Mouse (Mus musculus) lung, postnatal 10 days (tissue): Measurements from ENCODE around the gene Col6a6.

Experiments
- DNase-seq: peaks from one replicate; pipeline ENCODE4 v3.0.0; 2021

Gene Col6a6

DNA sequence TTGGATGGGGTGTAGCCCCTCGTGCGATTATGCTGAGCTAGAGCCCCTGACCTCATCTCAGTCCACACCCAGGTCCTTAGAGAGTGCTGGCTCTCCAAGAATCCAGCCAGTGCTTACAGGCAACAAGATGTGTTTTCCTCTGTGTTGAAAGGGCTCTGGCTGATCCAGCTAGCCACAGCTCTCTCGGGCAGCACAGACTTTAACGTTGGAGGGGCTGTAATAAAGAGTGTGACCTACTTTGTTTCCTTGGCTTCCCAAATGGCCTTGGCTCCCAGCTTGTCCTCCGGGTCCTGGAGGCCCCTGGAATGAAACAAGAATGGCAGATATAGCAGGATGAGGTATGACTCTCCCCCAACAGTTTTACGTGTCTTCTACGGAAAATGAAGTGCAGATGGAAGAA is 96.0 kb downstream of the Col6a6 start:
- DNase-seq, result no peak

DNA sequence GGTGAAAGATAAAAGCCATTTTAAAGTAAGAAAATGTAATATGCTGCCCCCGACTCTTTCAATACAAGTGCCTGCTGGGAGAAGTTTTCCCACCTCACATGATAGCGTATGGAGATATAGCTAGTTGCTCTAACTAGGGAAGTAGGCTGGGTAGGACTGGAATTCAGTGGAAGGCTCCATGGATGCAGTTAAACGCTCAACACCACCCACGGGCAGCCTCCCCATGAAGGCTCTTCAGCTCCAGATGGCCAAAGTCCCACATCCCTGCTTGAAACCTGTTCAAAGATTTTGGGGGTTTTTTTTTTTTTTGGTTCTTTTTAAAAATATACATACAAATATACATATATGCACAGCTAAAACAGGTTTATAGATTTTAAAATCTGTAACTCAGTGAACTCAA is 107.5 kb downstream of the Col6a6 start:
- DNase-seq, result no peak

DNA sequence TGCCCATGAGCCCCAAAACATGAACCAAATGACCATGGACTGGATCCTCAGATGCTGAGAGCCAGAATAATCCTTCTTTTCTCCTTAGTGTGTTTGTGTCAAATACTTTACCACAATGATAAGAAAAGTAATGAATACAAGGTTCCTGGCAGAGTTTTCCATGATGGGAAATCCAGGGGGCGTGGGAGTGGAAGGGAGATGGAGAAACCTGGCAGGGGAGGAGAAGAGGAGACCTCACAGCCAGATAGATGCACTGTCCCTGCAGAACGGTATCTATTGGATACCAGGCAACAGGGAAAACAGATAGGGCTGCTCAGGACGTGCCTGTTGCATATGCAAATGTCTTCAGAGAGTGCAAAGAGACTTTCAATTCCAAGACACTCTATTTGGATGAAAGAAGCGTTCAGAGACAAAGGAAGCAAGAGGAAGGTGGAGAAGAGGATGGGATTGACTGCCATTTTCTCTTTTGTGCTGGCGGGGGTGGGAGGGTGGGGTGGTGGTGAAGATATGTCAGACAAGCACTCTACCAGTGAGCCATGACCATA is 108.0 kb downstream of the Col6a6 start:
- DNase-seq, result no peak

DNA sequence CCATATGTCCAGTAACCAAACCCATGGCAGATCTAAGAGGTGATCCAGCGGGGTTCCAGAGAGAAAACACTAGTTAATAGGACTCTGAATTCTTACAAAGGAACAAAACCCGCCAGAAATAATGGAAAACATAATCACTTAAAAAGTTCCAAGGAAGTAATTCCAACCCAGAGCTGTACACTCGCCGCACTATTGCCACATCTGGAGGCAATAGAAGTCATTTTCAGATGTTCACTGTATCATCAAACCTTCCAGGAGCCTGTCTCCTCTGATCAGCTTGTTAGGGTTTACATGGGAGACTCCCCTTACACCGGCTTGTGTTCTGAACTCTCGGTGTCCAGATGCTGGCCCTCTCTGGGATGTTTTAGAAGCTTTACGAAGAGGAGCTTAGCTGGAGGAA is 108.6 kb downstream of the Col6a6 start:
- no peak for DNase-seq

DNA sequence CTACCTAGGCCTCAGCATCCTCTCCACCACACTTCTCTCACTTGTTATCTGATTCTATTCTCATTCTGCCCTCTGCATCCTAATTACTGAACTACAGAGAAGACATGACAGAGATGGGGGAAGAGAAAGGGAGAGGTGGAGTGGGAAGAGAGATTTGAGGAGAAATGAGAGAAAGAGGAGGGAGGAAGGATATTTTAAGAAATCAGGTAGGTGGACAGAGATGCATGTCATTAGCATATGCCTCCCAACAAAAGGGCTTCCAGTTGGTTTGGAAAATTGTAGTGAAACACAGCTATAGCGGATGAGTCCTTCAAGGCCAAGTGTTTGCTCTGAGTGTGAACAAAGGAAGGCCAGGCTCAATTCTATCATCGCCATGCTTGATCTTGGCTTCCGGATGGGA is 115.9 kb downstream of the Col6a6 start:
- DNase-seq, result no peak

DNA sequence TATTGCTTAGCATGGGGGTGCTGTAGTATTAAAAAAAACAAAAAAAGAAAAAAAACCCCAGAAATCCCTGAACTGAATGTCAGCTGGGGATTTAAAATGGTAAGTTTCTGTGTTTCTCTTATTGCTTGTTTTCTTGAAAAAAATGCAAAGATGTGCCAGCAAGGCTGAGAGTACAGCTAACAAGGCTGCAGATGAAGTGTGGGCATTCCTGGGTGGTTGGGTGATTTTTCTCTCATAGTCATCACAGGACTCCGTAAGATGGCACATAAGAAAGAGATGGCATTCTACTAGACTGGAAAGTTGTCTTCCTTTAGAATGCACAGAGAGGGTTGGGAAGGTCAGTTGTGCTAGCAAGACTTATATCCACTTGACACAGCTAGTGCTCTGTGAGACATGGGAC is 122.9 kb downstream of the Col6a6 start:
- DNase-seq, result no peak

DNA sequence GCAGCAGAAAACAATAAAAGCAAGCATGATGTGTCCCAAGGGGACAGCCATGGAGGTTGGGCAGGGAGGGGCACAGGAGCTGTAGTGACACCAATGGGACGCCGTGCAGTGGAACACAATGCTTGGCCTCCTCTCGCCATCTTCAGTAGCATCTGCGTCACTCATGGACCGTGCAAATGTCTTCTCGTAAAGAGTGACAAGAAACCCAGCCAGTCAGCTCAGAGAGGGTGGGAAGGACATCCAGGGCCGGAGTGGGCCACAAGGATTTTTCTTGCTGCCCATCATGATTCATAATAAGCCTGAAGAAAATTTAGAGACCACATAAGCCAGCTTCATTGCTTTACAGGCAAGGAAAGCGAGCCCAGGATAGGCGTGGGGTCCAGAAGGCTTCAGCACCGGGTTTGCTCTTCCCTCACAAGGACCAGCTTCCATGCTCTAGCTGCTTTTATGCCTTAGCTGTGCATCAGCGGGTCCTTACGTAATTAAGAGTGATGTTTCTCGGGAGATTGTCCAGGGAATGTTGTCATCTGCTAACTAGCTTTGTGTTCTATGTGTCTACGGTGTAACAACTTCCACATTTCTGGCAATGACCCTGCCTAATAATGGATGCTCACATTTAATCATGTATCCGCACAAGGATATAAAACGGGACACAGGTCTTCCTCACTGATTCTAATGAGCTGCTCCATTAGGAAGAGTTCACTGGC is 123.6 kb downstream of the Col6a6 start:
- no peak for DNase-seq

DNA sequence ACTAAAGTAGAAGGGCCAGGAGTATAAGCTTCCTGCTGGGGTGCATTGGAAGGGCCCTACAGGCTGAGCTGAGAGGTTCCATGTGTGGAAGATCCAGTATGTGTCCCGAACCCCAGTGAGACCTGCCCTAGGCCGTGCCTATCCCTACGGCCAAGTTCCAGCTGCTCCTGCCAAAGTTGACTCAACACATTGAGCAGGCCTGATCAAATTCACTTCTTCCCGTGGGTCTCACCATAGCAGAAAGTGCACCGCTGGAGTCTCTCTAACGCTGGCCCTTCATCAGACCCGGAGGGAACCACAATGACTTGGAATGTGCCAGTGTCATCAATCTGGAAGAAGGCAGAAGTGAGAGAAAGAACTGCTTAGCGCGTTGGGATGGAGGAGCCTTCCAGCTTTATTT is 126.0 kb downstream of the Col6a6 start:
- DNase-seq, result no peak

DNA sequence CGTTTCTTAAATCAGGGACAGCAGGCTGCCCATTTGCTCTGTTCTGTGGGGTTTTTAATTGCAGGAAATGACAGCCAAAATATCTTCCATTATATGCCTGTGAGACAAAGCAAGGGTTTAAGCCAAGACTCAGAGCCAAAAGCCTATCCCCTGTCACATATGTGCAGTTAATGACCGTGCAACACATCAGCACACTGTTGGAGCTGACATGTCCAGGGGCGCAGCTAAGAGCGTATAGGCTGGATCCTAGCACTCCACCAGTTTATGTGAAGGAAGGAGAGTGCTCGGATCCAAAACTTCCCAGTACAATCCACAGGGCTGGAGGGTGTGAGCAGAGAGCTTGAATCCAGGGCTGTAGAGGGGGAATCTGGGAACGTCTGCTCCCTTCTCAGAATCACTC is 127.3 kb downstream of the Col6a6 start:
- DNase-seq, result no peak

DNA sequence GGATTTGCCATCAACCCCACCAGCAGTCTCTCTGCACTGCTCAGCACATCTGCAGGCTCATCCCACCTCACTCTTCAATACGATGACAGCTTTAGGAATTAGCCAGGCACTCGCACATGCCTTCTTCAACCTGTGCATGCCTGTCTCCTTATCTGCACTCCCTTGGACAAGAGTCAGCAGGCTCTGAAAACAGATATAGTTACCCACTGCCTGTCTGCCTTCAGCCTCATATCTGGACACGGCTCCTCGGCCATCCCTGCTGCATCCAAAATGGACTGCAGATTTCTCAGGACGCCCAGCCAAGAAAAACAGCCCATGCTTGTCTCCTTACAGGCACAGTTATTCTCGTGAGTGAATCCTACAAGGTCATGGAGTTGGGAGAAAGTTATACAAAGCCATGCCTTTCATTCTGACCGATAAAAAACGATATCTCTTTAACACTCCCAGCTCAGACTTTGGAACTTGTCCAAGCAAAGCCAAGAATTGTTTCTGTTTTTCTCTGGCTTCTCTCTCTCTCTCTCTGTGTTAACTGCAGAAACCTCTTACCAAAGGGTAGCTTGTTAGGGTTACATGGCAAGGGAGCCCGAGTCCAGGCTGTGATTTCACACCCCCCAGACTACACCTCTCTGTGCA is 130.1 kb downstream of the Col6a6 start:
- peak; percentile 63 for DNase-seq

DNA sequence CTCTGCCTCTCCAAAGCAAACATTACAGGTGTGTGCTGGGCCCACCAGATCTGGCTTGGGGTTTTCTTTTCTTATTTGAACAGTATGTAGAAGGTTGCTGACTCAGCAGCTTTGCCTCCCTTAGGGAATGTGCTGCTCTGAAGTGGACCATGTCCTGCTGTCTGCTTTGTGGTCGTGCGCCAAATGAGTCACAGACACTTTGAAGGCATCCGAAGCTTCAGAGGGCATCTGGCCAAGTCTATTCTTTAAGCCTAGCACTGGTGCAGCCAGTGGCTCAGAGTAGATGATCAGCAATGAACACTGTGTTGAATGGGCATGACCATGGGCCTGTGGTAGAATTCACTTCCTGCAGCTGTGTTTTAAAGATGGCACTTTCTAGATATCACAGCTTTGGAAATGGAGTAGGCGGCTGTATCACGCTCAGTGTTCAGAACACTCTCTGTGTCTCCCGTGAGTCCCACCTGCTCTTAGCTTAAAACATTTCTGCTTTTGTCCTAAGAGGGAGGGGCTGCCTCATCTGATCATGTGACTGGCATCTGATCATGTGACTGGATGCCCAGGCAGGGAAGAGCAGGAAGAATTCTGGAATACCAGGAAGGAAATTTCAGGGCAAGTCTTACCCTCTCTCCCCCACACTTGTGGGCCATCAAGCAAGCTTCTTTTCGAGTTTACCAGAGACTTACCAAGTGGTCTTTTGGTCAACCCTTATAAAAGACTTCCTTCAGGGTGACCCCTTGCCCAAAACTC is 131.0 kb downstream of the Col6a6 start:
- peak; percentile 13 for DNase-seq

DNA sequence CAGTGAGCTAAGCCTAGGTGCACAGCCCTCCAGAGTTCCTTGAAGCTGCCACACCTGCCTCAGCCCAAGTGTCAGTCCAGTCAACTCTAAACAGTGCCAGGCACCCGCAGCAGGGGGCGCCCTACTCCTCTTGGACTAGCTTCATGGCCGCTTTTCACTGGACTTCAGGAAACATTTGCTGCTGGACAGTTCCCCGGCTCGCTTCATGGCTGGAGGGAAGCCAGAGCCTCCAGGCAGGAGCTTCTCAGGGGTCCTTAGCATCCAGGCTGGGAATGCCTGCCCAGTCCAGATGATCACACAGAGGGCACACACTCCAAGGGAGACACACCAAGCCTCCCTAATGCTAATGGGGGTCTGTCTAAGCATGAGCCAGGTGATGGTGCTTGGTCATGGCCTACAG is 134.1 kb downstream of the Col6a6 start:
- peak; percentile 89 for DNase-seq

DNA sequence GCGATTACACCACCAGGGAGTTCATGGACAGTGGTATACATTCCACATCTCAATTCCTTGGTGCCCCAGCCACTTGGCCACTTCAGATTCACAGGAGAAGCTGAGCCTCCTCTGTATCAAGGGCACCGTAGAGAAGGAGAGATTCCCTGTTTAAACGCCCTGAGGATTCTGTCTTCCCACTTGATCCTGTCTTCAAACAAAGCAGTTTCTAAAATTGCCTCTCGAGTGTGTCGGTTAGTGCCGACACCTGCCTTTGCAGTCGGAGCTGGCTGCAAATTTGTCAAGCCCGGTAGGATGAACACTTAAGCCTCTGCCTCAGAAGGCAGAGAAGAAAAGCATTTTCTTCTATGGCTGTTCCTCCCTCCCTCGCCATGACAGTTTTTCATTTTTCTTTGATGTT is 134.9 kb downstream of the Col6a6 start:
- DNase-seq, result no peak

DNA sequence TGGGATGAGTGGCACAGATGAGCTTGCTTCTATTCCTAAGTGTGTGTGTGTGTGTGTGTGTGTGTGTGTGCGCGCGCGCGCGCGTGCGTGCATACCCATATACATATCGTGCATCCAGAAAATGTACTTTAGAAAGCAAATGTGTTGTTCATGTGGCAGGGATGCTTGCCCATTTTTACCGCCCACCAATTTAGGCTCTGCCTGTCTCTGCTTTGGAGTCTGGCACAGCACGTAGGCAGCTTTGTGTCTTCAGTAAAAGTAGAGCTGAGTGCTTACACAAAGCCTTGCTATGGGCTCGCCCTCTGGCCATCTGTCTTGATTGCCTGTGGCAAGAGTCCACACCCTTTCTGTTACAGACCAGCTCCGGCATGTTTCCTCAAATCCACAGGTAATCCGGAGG is 135.5 kb downstream of the Col6a6 start:
- no peak for DNase-seq

DNA sequence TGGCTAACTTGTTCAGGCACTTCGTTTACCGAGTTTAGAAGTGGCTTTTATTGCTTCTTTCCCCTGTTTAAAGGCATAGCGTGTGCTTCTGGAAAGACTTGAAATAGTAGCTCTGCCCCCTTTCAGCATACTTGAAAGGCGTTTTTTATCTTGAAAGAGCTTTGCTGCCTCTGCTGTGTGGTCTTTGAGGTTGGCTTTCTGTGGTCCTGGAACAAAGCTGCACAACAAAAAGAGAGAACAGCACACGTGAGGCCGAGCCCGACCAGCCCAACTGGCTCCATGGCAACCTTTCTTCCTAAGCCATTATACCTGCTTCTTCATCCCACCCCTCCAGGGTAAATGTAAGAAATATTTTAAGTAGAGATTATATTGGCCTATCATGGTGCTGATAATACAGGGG is 138.5 kb downstream of the Col6a6 start:
- DNase-seq, result no peak

DNA sequence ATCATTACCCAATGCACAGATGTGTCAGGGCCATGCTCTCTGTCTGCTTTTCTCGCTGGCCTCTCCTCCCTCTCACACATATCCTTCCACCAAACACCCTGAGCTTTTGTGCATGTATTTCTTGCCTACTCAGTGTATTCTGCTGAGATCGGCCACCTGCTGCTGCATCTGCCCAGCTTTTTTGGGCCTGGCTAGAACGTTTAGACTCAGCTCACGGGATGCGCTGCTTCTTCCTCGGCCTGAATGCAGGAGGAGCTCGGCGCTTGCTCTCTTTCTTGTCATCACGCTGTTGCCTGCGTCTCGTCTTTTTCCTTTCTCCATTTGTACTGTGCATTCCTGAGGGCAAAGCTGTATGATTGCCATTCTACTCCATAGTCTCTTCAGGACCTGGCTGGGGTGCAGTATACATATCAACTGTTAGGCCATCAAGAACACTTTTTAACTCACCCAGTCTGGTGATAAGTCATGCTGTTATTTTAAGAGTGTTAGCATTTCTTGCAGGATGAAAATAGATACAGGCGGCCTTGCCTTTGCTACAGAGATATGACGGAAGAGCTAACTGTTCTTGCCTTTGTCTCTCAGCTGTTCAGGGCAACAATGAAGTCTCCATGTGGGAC is 143.3 kb downstream of the Col6a6 start:
- DNase-seq, result no peak

DNA sequence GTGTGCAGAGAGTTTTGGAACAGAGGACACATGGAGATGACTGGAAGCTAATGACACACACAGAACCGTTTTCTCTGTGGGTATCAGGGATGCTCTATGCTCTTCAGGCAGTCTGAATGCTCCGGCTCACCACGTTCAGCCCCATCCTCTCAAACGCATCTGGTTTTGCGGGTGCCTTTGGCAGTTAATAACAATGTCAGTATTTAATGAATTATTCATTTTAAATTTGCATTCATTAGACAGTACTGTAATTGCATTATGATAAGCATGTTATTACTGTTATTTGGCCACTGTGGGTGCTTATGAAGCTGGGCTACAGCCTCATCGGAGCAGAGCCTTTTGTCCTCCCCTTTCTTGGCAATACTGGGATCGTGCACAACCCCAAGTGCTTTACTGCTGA is 146.6 kb downstream of the Col6a6 start:
- DNase-seq, result no peak

DNA sequence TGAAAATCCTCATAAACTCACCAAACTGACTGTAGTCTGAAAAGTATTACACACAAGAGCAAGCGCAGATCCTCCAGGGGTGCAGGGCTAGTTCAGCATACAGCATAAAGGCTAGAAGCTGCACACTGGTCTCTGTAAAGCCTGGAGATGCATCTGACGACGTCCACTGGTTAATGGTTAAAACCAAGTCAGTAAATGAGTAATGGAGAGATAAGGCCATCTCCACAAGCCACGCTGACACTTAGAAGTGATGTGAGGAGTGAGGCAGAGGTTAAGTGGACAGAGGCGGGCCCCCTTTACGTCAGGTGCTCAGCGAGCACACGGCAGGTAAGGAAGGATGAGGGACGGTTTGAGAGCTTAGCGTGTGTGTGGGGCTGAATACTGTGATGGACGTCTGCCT is 152.0 kb downstream of the Col6a6 start:
- no peak for DNase-seq

DNA sequence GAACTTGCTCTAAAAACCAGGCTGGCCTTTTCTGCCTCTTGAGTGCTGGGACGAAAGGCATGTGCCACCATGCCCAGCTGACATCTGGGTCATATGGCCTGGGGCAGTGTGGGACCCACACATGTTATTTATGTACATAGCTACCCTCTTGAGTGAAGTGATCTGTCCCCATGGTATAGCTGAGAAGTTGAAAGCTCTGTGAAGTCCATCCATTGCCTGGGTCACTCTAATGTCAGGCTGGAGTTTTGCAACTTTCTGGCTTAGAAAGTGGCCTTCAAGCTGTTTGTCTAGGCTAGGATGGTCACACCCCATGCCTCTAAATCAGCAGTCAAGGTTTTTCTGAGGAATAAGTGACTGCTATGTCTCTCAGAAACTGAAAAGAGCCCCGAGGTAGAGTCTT is 155.9 kb downstream of the Col6a6 start:
- DNase-seq, result no peak

DNA sequence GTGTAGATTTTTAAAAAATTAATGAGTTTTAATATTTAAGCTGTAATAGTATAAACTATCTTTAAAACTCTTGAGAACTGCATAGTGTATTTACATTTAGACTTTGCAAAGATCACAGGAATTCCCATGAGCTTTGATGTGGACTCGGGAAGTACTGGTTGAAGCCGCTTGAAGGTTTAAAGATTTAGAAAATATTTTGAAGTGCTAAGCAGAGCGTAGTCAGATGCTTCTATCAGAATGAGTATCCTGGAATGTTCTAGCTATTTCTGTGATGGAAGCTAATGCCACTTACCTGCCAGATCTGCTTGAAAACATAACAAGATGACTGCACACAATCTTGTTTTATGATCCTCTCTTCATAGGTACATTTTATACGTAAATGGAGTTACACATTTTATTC is 157.0 kb downstream of the Col6a6 start:
- DNase-seq, result no peak

DNA sequence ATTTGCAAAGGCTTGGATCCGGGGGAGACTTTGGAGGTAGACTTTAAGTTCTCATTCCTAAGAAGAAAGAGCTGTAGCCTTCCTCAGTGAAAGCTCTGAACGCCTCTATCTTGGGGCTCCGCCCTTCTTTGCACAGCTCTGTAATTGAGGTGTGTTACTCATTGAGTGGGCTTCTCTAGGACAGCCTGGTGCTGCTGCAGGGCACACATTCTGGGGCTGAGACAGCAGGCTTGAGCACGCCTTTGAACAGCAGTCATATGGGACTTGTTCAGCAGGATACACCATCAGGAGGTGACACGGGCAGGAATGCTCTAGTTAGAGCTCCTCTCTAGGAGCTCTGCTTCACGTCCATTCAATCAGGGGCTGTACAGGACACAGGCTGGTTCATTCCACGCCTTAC is 162.7 kb downstream of the Col6a6 start:
- no peak for DNase-seq

DNA sequence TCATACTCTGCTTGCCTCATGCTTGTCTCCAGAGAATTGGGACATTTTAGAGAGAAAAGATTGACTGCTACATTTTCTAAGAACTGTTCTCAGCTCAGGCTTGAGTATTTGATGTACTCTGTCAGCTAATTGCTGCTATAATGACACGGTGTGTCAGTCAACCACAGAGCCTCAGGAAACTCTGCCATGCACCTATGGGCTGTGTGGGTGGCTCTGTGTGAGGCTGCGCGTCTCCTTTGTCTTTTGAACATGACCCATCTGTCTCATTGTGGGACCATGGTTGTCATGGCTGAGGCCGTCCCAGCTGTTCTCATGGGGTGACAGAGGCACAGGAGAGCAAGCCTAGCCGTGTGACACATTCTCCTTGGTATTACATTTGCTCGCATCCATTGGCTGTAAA is 168.1 kb downstream of the Col6a6 start:
- DNase-seq, result no peak

DNA sequence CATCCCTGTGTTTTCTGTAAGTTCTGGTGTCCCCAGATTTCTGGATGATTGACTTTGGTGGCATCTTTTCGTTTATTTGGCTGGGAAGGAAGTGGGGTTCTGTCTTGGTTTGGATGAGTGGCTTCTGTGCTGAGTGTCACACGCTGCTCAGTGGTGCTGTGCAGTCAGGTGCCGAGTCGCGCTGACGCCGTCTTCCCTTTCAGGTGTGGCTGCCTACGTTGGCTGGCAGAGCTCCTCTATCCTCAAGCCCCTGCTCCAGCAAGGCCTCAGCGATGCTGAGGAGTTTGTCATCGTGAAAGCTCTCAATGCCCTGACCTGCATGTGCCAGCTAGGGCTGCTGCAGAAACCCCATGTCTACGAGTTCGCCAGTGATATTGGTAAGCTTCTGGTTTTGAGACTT is 169.7 kb downstream of the Col6a6 start:
- DNase-seq, result no peak

DNA sequence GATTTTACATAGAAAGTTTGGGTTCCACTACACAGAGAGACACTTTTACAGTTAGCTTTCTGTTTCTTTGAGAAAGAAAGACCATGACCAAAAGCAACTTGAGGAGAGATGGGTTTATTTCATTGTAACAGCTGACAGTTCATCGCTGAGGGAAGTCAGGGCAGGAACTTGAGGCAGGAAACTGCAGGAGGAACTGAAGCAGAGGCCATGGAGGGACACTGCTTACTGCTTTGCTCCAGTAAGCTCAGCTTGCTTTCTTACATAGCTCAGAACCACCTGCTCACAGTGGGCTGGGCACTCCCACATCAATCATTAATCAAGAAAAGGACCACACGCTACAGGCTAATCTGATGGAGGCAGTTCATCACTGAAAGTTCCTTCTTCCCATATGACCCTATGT is 171.8 kb downstream of the Col6a6 start:
- no peak for DNase-seq
